Mouse (Mus musculus) urinary bladder, postnatal 4 days (tissue): ENCODE results near the gene Ddx5.
"Not testable (repeated sequence)": the region's sequence is repeated elsewhere in the genome, so short reads cannot be mapped to it uniquely, and the experiment has no call there.

Source experiments
- DNase-seq, 2 experiments: peaks; one replicate each; pipeline ENCODE4 v3.0.0; 2021 to 2022; ENCODE audit warnings: low spot score in 2 of 2

Gene Ddx5

DNA sequence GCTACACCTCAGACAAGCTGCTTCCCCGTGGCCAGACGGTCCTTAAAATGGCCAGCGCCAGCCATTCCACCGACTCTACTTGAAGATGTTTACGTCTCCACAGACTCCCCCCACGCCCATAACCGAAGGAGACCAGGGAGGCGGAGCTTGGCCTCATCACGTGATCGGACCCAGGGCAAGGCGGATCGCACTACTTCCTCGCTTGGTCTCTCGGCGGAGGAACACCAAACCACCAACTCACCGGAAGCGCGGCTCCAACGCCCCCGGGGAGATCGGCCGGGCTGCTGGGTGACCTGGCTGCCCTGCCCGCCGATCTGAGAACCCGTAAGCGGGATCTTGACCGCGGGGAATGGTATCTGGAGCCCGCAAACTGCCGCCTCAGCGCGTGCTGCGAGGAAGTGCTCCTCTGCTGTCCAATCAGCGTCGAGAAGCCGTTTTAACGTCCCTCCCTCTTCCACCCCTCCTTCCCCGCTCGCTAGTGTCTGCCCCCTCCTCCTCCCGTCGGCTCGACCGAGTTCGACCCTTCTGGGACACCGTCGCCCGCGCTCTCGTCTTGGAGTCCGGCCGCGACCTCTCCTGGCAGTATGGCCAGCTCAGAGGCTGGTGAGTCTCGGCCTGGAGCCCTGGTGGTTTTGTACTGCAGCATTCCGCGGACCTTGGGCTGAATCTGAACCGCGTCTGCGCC is at the start of gene Ddx5, which contains the start of gene Cep95:
Gene Ddx5, minus strand, starts transcription at position 411 of the 685 bp plus-strand sequence.
Gene Cep95, plus strand, starts transcription at position 478 of the 685 bp plus-strand sequence.
- peak; percentile 96 to 98 for DNase-seq

DNA sequence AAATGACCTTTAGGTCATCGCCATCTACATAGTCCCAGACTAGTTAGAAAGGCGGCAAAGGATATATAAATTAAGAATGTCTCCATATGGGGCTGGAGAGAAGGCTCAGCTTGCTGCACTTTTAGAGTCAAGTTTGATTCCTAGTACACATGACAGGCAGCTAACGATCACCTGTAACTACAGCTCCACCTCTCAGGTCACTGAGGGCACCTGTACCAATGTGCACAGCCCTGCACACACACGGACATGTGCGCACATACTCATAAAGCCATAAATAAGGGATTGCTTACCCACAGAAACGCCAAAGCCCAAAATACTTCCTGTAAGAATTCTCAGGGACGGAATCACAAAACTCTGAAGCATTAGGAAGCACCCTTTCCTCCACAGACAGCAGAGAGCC is 39.1 kb upstream of the Ddx5 start:
- DNase-seq: no peak

DNA sequence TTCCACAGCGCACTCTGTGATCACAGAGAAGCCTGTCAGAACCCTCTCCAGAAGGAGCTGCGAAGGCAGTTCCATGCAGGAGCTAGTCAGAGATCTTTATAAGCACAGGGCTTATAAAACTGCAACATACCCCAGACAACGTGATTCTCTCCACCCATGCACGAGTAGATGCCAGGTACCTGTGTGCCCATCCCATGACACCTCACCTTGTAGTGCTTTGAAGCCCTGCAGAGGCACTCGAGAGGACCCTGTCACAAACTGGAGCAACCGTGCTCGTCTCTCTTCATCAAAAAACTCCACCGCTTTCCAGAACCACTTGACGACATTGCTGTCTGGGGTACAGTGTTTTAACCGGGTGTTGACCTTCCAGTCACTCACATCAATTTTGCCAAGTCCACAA is 35.4 kb upstream of the Ddx5 start:
- no peak for DNase-seq

DNA sequence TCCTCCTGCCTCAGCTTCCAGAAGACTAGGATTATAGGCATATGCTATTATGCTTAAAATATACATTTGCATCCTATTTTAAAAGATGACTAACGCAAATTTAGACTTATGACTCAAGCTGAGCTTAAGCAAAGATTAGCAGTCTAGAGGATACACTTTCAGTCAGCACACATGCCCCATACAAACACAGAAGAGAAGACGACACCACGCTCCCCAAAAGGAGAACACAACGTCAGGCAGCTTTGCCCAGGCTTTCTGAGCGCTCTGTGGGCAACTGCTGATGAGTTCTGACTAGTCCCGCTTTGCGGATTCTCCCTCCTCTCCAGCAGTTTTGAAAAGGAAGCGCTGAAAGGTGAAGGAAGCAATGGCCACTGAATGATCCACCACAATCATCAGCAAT is 34.8 kb upstream of the Ddx5 start:
- no peak for DNase-seq

DNA sequence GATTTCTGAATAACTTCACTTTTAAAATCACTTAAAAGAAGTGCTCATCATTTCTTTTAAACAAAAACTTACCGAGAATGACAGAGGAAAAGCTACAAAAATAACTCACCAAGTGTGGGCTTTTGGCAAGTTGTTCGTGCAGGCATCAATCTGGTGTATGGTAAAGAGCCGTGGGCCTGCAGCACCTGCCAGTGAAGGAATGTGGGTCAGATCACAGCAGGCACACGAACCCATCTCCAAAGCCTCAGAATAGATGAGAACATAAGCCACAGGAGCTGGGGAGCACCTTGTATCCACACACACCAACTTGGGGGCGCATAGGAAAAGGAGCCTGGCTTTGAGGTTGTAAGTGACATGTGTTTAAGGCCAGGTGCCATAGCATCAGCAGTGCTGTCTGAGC is 33.9 kb upstream of the Ddx5 start:
- DNase-seq: no peak

- DNase-seq: no peak
Measured at GRCm38 (mm10) chr11:106822491-106822890, 33.5 kb upstream of the Ddx5 start.

- no peak for DNase-seq
Measured at GRCm38 (mm10) chr11:106821397-106821796, 32.4 kb upstream of the Ddx5 start.

GRCm38 (mm10) chr11:106820972-106821371 is 32.0 kb upstream of the Ddx5 start:
- peak in 1 of 2 experiments; percentile 37 for DNase-seq

DNA sequence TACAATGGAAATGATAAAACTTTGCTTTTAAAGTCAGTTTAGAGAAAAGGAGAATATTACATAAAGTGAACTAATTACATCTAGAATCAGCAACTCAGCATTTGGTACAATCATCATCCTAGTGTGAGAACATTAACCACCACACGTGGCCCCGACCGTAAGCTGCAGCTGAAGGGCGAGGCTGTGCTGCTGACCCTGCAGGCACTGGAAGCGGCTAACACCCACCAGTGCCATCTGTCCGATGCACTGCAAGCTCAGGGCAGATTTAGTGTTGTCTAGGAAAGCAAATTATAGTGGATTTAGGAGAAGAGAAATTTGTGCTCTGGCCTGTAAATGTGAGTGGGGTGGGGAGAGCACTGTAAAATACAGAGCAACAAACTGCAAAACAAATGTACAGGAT is 31.3 kb upstream of the Ddx5 start:
- DNase-seq: no peak

DNA sequence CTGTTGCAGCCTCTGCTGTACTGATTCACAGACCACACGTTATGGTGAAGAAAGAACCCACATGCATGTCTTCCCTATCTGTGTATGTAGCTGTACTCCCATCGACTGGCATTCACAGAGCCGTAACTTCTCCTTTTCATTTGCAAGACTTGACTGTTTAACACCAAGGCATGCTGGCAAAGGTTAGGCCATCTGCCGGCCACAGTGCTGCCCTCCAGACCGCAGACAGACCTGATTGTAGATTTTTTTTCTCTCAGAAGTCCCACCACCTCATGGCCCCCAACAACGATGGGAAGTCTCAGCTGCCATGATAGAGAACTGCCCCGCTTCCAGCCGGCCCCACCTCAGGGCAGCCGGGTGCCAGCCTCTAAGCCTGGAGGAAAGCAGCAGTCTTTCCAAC is 30.6 kb upstream of the Ddx5 start:
- DNase-seq: no peak

DNA sequence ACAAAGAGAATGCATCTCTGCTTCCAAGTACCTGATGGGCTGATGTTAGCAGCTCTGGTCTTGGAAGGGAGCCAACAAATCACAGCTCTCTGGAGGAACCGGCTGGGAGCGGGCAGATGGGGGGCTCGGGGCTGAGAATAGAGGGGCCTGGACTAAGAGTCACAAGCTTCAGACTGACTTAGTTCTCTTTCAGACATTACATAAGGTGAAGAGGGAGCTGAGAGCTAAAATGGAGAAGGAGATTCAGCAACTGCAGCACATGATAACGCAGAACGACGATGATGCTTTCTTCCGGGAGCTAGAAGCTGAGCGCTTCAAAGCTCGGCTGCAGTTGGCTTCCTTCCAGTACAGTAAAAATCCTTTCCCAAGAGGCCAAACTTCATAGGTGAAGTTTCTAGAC is 29.4 kb upstream of the Ddx5 start:
- DNase-seq: no peak

DNA sequence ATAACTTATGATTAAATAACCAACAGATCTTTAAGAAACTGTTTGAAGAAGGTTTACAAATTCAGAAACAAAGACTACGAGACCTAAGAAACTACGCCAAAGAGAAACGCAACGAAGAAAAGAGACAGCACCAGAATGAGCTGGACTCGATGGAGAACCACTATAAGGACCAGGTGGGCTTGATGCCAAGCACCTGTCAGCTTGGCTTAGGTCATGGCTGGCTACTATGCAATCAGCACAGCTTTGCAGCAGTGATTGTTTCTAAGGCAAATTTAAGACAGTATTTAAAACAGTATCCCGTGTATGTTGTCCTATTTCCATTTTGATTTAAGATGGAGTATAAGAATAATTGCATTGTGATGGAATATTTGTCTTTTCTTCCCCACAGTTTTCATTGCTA is 28.8 kb upstream of the Ddx5 start:
- no peak for DNase-seq

DNA sequence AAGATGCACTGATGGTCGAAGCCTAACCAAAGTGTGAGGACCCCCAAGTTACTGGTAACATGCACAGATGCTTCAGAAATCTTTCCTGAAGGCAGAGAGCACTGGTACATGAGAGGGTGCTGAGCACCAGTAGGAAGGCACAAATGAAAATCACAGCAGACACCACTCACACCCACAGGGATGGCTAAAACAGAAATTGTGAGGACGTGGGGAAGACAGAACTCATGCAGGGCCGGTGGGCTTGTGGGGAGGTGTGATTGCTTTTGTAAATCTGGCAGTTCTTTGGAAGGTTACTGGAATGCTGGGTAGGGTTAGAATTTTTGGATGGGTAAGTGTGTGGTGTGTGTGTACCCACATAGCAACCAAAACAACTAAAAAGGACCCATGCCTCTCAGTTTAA is 28.2 kb upstream of the Ddx5 start:
- DNase-seq: no peak

GRCm38 (mm10) chr11:106816316-106816715 is 27.3 kb upstream of the Ddx5 start:
- DNase-seq: no peak

DNA sequence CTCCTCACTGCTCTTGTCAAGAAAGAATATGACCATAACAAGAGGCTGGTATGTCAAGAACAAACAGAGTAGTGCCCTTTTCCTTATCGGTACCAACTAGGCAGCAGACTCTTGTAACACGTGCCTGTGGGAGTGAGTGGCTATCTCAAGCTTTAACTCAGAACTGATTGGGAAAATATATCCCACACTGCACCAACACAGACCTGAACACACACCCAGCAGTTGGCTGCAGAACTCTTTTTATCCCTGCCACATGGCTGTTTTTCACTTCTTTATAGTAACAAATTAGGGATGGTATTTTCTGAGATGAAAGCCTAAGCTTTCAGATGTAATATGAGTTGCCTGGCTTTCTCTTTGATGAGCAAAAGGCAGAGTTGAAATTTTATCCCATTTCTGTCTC is 26.8 kb upstream of the Ddx5 start:
- no peak for DNase-seq

DNA sequence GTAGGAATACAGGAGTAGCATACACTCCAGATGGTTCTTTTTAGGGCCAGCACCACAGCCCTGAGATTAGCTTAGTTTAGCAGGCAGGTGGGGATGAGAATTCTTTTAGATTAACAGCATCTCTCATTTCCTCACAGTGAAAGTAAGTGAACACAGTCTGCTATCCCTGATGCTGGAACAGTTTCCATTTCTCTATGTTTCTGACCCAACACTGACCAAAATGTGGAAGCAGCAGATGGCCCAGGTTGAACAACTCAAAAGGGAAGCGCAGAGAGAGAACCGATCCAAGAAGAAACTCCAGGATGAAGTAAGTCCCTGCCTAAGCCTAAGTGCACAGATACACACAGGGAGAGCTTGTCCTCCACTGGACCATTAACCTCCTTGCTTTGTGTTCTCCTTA is 26.3 kb upstream of the Ddx5 start:
- no peak for DNase-seq

DNA sequence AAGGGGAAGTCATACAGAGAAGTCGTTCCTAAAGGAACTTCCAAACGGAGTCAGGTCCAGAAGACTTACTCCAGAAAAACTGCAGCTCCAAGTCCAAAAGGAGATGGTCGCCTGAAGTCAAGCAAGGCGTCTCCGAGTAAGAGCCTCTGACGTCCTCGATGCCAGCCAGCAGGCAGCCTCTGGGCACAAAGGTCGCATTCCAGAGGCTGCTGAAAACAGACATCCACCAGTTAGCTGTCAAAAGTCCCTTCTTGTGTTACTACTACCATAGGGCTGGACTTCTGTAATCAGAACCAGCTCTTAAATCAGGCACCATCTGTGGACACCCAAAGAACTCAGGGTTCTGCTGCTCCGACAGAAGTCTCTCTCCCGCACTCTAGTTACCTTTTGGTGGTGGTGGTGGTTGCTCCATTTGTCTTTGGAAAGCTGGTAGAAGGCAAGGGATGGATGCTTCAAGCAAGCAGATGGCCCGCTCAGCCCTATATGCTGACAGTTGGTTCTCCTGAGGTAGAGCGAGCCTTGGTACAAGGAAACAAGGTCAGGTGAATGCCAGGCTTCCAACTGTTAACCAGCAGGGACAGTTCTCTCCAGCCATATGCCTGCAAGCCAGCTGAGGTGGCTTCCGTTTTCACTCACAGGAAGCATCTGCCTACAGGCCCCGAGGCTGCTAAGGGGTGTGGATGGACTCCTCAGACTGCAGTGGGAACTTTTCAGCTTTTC is 25.8 kb upstream of the Ddx5 start:
- DNase-seq: no peak

GRCm38 (mm10) chr11:106812410-106813136 is 23.6 kb upstream of the Ddx5 start:
- no peak for DNase-seq

DNA sequence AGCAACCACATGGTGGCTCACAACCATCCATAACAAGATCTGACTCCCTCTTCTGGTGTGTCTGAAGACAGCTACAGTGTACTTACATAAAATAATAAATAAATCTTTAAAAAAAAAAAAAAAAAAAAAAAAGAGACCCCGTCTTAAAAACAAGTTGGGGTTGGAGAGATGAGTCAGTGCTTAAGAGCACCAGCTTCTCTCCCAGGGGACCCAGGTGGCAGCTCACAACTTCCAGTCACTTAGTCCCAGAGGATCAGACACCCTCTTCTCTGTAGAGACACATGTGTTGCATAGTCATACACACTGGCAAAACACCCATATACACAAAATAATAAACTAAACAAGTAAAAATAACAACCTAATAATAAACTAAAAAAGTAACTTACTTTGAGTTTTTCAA is 18.5 kb upstream of the Ddx5 start:
- DNase-seq: not testable (repeated sequence)

GRCm38 (mm10) chr11:106802069-106802627 is 13.2 kb upstream of the Ddx5 start:
- no peak for DNase-seq

DNA sequence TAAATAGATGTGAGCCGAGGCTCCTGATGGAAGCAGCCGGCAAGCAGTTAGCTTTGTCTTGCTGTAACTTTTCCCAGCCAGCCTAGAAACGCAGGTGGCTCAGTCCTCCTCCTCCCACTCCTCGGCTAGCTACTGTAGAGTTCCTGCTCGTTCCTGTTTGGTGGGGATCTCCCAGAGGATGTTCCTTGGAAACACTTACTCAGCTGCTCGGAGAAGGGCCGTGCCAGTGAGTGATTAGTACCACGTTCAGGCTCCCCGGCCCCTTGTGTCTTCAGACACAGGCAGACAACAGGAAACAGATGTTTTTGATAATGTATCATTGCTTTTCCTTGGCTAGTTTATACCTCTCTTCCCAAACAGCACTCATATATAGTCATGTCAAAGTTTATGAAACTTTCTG is 6.7 kb upstream of the Ddx5 start:
- no peak for DNase-seq

GRCm38 (mm10) chr11:106793846-106794245 is 4.9 kb upstream of the Ddx5 start:
- DNase-seq: no peak
